Mouse (Mus musculus) c-Kit-positive CD71-negative TER-119-negative erythroid progenitor cells, embryonic 14.5 days (primary cell): Measurements from ENCODE around the gene Tesmin.

Experiments
- DNase-seq: peaks from one replicate; pipeline ENCODE4 v3.0.0-alpha.2; 2013; ENCODE audit warnings: low read depth

Tesmin gene

GRCm38 (mm10) chr19:3394216-3394615, 5.6 kb downstream of the Tesmin start:
- no peak for DNase-seq

DNA sequence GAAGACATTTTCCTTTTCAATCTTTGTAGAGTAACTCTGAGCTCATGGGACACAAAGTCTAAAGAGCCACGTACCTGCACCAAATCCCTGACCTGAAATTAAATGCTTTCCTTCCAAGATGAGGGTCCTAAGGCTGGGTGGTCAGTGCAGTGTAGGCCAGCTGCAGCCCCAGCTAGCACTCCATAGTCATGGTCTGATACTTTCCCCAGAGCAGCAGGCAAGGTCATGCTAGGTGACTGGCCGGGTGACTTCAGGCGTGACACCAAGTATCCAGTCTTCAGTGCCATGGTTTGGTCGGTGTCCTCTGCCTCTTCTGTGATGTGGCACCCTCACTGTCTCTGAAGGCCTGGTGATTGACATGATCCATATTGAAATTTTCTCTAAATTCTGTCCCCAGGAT, 11.4 kb downstream of the Tesmin start:
- DNase-seq, result no peak

- no peak for DNase-seq
Measured at GRCm38 (mm10) chr19:3401504-3401903, 12.8 kb downstream of the Tesmin start.

DNA sequence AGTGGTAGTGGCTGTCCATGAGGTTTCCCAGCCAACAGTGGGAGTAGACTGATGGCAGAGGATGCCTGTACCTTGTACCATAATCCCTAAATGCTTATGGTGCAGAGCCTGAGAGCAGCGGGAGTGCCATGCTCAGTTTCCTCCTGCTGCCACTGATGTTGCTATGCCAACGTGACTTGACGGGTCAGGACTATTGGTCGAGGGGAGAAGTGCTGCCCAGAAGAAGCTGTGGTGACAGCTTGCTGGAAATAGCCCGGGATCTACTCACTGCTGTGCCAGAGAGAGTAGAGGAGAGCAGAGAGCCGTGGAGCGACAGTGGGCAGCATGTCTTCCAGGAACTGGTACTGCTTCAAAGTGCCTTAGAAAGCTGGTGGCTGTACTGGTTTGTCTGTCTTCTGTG, 13.3 kb downstream of the Tesmin start:
- no peak for DNase-seq

DNA sequence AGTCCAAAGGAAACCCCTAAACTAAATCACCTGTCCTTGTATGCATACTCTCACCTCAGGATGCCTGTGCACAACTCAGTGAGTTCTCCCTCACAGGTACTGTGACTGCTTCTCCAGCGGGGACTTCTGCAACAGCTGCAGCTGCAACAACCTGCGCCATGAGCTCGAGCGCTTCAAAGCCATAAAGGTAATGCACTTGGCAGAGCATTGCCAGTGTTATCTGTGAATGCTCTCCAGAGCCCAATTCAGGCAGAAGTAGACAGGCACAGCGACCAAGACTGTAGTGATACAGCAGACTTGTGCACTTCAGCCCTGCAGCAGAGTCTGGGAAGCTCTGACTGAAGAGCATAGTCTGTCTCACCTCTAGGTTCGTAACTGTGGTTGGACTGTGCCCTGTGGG, 13.7 kb downstream of the Tesmin start:
- DNase-seq, result no peak

GRCm38 (mm10) chr19:3404030-3404429, 15.4 kb downstream of the Tesmin start:
- no peak for DNase-seq

DNA sequence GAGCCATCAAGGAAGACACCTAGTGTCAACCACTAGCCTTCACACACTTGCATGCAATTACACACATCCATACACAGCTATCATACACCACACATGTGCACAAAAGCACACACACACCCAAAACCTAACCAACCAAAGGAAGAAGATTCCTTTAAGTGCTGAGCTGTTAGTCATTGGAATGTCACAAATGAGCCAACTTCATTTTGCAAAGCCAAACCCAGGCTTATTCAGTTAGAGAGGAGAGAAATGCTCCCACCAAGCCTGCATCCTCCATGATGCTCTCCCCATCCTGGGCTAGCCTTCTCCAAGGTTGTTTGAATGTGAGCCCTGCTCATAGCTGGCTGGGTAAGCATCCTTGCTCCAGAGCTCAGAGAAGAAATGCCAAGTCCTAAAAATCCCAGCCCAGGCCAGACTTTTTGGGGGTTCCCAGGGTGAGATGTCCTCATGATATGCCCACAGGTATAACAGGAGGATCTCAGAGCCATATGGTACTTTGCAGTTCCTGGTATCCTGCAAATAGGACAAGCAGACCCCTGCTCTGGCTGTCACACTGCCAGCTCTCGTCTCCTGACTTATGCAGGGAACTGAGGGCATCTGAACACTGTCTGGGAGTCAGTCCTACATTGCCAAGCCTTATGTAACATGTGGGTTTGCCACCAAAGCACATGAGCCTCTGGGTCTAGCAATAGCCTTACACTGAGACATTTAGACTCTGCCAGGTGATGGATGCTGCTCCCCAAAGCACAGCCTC, 17.0 kb downstream of the Tesmin start:
- no peak for DNase-seq

DNA sequence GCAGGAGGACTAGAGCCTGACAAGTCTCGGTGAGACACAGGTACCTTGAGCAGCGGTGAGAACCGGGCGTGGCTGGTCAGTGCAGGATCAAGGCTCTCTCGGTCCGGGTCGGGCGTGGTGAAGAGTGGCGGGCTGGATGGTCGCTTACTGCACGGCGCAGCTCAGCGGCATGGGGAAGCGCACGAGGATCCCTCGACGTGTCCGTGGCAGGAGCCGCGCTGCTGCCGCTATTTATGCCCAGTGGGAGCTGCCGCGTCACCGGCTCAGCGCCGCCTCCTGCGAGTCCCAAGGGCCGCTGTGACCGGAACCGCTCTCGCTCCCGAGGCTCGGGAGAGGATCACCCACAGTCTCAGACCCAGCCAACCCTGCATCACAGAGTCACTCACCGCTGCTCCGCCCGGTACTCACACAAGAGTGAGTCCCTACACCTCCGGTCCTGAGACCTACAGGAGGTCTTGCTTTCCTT, 25.6 kb downstream of the Tesmin start, which contains the start of gene Gal:
Gene Gal, minus strand, starts transcription at position 277 of the 466 bp plus-strand sequence.
- no peak for DNase-seq

GRCm38 (mm10) chr19:3419251-3419650, 30.6 kb downstream of the Tesmin start:
- peak; percentile 20 for DNase-seq

DNA sequence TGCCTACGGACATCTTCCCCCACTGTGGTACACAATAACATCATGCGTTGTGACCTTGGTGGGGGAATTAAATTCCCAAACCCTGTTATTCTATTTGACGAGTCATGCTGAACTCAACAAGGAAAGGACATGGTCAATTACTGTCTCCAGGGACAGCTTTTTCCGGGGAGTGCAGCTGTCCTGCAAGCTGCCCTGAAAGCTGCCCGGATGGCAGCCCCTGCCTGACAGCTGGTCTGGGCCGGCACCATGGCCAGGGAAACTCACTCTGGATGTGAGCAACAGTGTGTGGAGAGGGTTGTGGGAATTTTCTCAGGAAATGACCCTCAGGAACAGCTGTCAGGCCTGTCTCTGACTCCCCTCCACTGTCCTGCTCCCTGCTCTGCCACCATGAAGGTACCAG, 33.8 kb downstream of the Tesmin start:
- no peak for DNase-seq

GRCm38 (mm10) chr19:3422981-3423380, 34.3 kb downstream of the Tesmin start:
- no peak for DNase-seq

- no peak for DNase-seq
Measured at GRCm38 (mm10) chr19:3424214-3424613, 35.6 kb downstream of the Tesmin start.

GRCm38 (mm10) chr19:3428057-3428830, 39.6 kb downstream of the Tesmin start:
- no peak for DNase-seq

DNA sequence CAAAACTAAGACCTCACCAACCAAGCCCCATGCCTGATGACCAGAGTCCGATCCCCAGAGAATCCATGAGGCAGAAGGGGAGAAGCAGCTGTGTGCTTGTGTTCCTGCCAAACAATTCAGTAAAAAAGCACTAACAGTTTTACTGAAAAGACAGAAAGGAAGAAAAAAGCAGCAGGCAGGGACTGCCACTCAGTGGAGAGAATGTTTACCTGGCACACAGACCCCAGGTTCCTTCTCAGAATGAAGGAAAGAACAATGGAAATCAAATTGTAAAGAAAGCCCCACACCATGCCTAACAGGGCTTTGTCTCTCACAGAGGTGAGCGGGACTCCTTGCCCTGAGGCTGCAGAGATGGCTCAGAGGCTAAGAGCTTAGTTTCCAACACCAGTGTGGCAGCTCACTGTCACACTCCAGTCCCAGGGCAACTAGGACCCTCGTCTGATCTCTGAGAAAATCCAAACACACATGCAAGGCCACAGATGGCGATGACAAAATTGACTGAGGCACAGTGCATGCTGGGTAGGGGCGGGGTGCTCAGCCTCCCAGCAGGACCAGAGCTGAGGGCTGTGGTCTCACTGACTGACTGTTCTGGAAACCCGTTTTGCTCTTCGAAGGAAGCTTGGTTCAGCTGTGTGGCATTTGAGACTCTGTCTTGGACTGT, 40.6 kb downstream of the Tesmin start:
- no peak for DNase-seq

DNA sequence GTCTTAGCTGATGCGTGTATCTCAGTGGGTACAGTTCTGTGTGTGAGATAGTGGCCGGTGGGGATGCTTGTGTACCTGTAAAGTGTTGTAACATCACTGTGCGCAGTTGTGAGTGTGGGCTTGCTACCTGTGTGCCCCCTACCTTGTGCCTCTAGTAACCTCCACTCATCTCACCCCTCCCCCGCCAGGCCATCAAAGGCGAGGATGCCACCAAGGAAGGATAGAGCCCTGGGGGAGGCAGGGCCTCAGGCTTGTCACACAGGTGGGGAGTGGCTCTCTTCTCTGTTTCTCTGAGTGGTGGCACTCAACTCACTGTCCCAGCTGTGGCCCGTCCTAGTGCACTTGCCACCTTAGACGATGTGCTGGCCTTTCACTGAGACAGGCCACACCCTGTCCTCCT, 42.4 kb downstream of the Tesmin start:
- no peak for DNase-seq

DNA sequence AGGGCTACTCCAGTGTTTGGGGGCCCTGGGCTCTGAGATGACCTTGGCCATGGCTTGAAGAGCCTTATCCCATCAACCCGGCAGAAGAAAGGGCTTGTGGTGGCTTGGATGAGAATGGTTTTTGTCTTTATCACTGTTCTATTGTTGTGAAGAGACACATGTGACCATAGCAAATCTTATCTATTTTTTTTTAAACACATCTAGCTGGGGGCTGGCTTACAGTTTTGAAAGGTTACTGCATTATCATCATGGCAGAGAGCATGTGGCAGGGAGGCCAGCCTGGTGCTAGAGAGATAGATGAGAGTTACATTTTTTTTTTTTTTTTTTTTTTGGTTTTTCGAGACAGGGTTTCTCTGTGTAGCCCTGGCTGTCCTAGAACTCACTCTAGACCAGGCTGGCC, 43.3 kb downstream of the Tesmin start:
- DNase-seq, result no peak

DNA sequence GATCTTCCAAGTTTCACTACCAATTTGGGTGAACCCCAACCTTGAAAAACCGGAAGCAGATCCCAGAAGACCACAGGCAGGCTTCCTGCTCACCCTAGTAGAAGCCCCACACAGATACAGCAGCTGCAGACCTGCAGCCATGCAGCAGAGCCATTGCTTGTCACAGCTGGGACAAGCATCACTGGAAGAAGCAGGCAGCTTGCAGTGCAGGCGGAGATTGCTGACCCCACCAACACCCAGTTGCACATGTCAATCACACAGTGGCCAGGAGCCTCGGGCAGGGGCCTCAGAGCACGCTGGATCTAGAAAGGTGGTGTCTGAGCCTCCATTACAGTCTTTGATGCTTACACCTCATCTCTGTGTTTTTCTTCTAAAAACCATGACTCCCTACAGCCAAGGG, 45.5 kb downstream of the Tesmin start:
- DNase-seq, result no peak

- no peak for DNase-seq
Measured at GRCm38 (mm10) chr19:3434641-3435040, 46.0 kb downstream of the Tesmin start.

DNA sequence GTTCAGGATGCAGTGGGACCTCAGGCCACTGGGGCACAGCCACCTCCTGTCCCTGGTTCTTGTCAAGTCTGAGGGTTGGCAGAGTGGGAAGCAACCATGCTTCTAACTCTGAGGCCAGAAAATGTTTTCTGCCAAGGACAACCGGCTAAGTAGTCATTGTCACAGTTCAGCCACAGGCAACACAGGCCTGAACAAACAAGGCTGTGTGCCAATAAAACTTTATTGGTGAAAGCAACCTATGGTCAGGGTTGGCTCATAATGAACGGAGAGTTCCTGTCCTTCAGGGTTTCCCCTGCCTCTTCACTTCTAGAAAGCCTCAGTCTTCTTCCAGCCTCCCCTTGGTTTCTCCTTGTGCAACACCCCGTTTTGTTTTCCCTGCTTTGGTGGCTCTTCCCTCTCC, 47.2 kb downstream of the Tesmin start:
- DNase-seq, result no peak

DNA sequence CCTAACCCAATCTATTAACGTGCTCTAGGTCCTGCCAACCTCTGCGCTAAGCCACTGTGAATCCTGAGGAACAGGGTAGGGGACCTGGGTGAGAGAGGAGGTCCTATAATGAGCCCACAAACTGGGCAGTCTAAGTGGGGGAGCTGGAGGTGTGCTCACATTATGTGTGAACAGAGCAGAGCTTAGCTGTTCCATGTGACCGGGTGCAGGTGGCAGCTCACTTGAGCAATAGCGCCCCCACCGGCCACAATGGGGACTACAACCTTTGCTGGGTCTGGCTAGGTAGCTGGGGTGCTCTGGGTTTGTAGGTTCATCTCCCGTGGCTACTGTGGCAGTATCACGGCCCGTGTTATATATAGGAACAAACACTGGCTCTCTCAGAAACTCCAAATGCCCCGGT, 48.2 kb downstream of the Tesmin start:
- peak; percentile 47 for DNase-seq

GRCm38 (mm10) chr19:3437980-3438379, 49.3 kb downstream of the Tesmin start:
- DNase-seq, result no peak

DNA sequence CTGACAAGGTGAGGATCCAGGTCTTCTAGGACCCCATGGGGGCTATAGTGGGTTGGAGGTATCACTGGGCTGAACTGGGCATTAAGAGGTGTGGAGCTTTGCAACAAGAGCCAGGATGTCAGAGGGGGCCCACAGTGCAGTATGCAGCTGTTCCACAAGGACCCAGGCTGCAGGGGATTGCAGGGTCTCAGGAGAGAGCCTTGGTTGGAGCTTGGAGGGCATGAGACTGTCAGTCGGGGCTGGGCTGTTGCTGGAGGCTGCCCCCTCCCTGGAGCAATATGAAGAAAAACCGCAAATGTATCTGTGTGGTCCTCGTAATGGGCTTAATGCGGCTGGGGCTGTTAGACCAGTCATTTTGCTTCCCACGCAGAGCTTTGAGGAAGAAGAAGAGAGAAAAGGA, 52.0 kb downstream of the Tesmin start:
- DNase-seq, result no peak

GRCm38 (mm10) chr19:3441092-3441491, 52.4 kb downstream of the Tesmin start:
- no peak for DNase-seq
